Mouse (Mus musculus) G1E (cell line): Measurements from ENCODE around the gene Nr2f1. TPM values are rescaled to one million over a fixed set of nuclear protein-coding genes. Genes with fewer than 3 reads are reported as not detected.

ENCODE experiments used
- ATAC-seq: 2 replicates; pipeline ENCODE4 v1.8.0; 2016; ENCODE audit warnings: mild to moderate bottlenecking; ENCODE audit not compliant: insufficient number of reproducible peaks, poor library complexity, low FRiP score, severe bottlenecking; ENCODE audit errors: extremely low read depth
- DNase-seq: peaks from one replicate; pipeline ENCODE4 v3.0.0; 2012; ENCODE audit warnings: low spot score
- H3K27me3 ChIP-seq: 2 replicates; pipeline ENCODE4 v1.6.1; 2012; ENCODE audit warnings: mild to moderate bottlenecking, low read length, inconsistent platforms; ENCODE audit not compliant: insufficient read depth
- H3K36me3 ChIP-seq: replicated peaks from 2 replicates; pipeline ENCODE3; 2012; ENCODE audit warnings: mild to moderate bottlenecking, inconsistent platforms
- H3K4me1 ChIP-seq: 2 replicates; pipeline ENCODE4 v1.6.1; 2012; ENCODE audit warnings: low read depth, low read length, inconsistent platforms, mixed read lengths; ENCODE audit not compliant: insufficient read depth
- H3K4me3 ChIP-seq: 2 replicates; pipeline ENCODE4 v1.5.1; 2012; ENCODE audit warnings: low read depth, mild to moderate bottlenecking, inconsistent platforms, low read length, moderate library complexity, mixed read lengths
- H3K9me3 ChIP-seq: replicated peaks from 2 replicates; pipeline ENCODE4 v1.6.1; 2012; ENCODE audit warnings: inconsistent platforms
- CTCF ChIP-seq: IDR thresholded peaks from 2 replicates; pipeline ENCODE4 v1.5.1; 2012; ENCODE audit warnings: low read depth, low read length, inconsistent platforms, mixed read lengths
- GATA1 ChIP-seq: IDR thresholded peaks from 2 replicates; pipeline ENCODE4 v1.6.1; 2012; ENCODE audit warnings: borderline replicate concordance, low read length, inconsistent platforms, mixed read lengths
- GATA2 ChIP-seq: IDR thresholded peaks from 2 replicates; pipeline ENCODE4 v1.6.1; 2012; ENCODE audit warnings: low read depth, low read length, inconsistent platforms, borderline replicate concordance
- POLR2AphosphoS5 ChIP-seq: IDR thresholded peaks from 2 replicates; pipeline ENCODE4 v1.6.1; 2012; ENCODE audit warnings: low read depth, low read length, inconsistent platforms; ENCODE audit not compliant: insufficient replicate concordance
- TAL1 ChIP-seq: conservative IDR thresholded peaks from 2 replicates; pipeline ENCODE4 v1.6.1; 2012; ENCODE audit warnings: low read depth, low read length, inconsistent platforms, mixed read lengths
- polyA plus RNA-seq: library from polyadenylated mRNA; stranded (reverse); fragments of >175 nt; gene quantifications from 2 replicates; pipeline ENCODE4 v1.2.3, GENCODE M21; 2012
- total RNA-seq, 2 experiments: library from RNA; stranded (forward) in 1 of 2; stranded (reverse) in 1 of 2; fragments of 200-1000 nt in 1 of 2; fragments of >200 nt in 1 of 2; fragmentation: Nextera tagmentation in 1 of 2; gene quantifications; 2 replicates each; pipeline ENCODE4 v1.2.3; 2014 to 2017

The Nr2f1 gene
- total and polyA plus RNA-seq, 3 experiments: 0.05 to 0.83 (median 0.05) TPM

GRCm38 (mm10) chr13:78193211-78193610 lies 6.3 kb downstream of the Nr2f1 start:
- peaks cover 26% of the 10 kb centered on the region; the same call in 1 of the 2 replicates for H3K27me3 ChIP-seq
- ATAC-seq (no peak), DNase-seq (no peak)
- TF ChIP-seq TAL1: no peak
- TF ChIP-seq POLR2AphosphoS5: no peak
- no peak for TF ChIP-seq GATA1
- TF ChIP-seq GATA2: no peak
- no peak for TF ChIP-seq CTCF
- no peaks in the 10 kb centered on the region for H3K36me3 ChIP-seq
- H3K4me3 ChIP-seq: no peak overlapping the region
- peaks cover 7% of the 10 kb centered on the region for H3K4me1 ChIP-seq
- H3K9me3 ChIP-seq: peaks cover 10% of the 10 kb centered on the region

GRCm38 (mm10) chr13:78189586-78189985 lies 10.0 kb downstream of the Nr2f1 start:
- TF ChIP-seq CTCF (no peak), GATA1 (no peak), GATA2 (no peak), TAL1 (no peak), POLR2AphosphoS5 (no peak)
- ATAC-seq (no peak), DNase-seq (no peak)
- no peaks in the 10 kb centered on the region for H3K9me3 ChIP-seq
- no peaks in the 10 kb centered on the region for H3K36me3 ChIP-seq
- no peaks in the 10 kb centered on the region; the same call in 1 of the 2 replicates for H3K4me1 ChIP-seq
- no peak overlapping the region for H3K4me3 ChIP-seq
- peaks cover 30% of the 10 kb centered on the region for H3K27me3 ChIP-seq

- Histone ChIP-seq H3K27me3 (peaks cover 40% of the 10 kb centered on the region), H3K9me3 (no peaks in the 10 kb centered on the region), H3K36me3 (no peaks in the 10 kb centered on the region), H3K4me3 (no peak overlapping the region), H3K4me1 (no peaks in the 10 kb centered on the region; the same call in 1 of the 2 replicates)
- no peak for DNase-seq
- TF ChIP-seq CTCF (no peak), POLR2AphosphoS5 (no peak), TAL1 (no peak), GATA1 (no peak), GATA2 (no peak)
- ATAC-seq: no peak
Measured at GRCm38 (mm10) chr13:78187833-78188232, 11.7 kb downstream of the Nr2f1 start.

- no peak for ATAC-seq
- H3K4me3 ChIP-seq: no peak overlapping the region
- no peaks in the 10 kb centered on the region for H3K9me3 ChIP-seq
- peaks cover 51% of the 10 kb centered on the region for H3K27me3 ChIP-seq
- TF ChIP-seq CTCF: no peak
- TF ChIP-seq GATA2: no peak
- H3K4me1 ChIP-seq: peaks cover 3% of the 10 kb centered on the region; the same call in 1 of the 2 replicates
- H3K36me3 ChIP-seq: no peaks in the 10 kb centered on the region
- DNase-seq: no peak
Measured at GRCm38 (mm10) chr13:78186340-78186946, 13.1 kb downstream of the Nr2f1 start.

- H3K4me3 ChIP-seq: no peak overlapping the region
- peaks cover 58% of the 10 kb centered on the region for H3K27me3 ChIP-seq
- no peaks in the 10 kb centered on the region for H3K36me3 ChIP-seq
- TF ChIP-seq GATA2 (no peak), TAL1 (no peak)
- H3K4me1 ChIP-seq: peaks cover 3% of the 10 kb centered on the region; the same call in 1 of the 2 replicates
- DNase-seq (no peak), ATAC-seq (no peak)
- H3K9me3 ChIP-seq: no peaks in the 10 kb centered on the region
Measured at GRCm38 (mm10) chr13:78184786-78185466, 14.6 kb downstream of the Nr2f1 start.

GRCm38 (mm10) chr13:78183986-78184385 lies 15.6 kb downstream of the Nr2f1 start:
- DNase-seq (no peak), ATAC-seq (no peak)
- H3K36me3 ChIP-seq: no peaks in the 10 kb centered on the region
- H3K4me1 ChIP-seq: peaks cover 3% of the 10 kb centered on the region; the same call in 1 of the 2 replicates
- H3K27me3 ChIP-seq: peaks cover 61% of the 10 kb centered on the region
- no peak for TF ChIP-seq GATA2
- no peak for TF ChIP-seq POLR2AphosphoS5
- H3K9me3 ChIP-seq: no peaks in the 10 kb centered on the region
- no peak overlapping the region for H3K4me3 ChIP-seq
